Mouse (Mus musculus): ENCODE measurements around the gene Hoxb2. TPM values are rescaled to one million over a fixed set of nuclear protein-coding genes. Genes with fewer than 3 reads are reported as not detected.

Hoxb2 gene
- polyA plus RNA-seq, 1 experiment from 2014 or later = 45.2 TPM

GRCm38 (mm10) chr11:96313806-96314428, 36.4 kb upstream of the Hoxb2 start:
- no peak for DNase-seq (ENCODE audit: low read depth, low spot score)
- no peaks in the 10 kb centered on the region for H3K27me3 ChIP-seq
- in situ Hi-C loops (cut with MboI; ENCODE audit: low pct_unique_long_range_greater_than_20kb) = loop anchor here (5.0 kb wide), 1 partner anchor 38 kb away; the partner anchor contains the start of gene Hoxb2
- no peak for TF ChIP-seq CTCF (IDR thresholded peaks at IDR 0.05)
- ChIA-PET POLR2A (interaction anchor here (1.0 to 32.9 kb wide), 9 partner anchors 20 to 428 kb away, joined by 3 to 1274 read pairs (median 6); partner anchors contain the start of genes Hoxb5, Hoxb6, Hoxb7 and Hoxb8), CTCF (interaction anchor here (0.9 to 2.3 kb wide), 7 partner anchors 9 to 306 kb away, joined by 3 to 7 read pairs (median 4); no protein-coding TSS in a partner anchor)
- ATAC-seq = no peak

- no peaks in the 10 kb centered on the region for H3K27me3 ChIP-seq
- ChIA-PET POLR2A (interaction anchor here (1.0 to 32.9 kb wide), 8 partner anchors 25 to 427 kb away, joined by 3 to 1274 read pairs (median 4); partner anchors contain the start of genes Hoxb5, Hoxb6, Hoxb7 and Hoxb8), CTCF (interaction anchor here (1.4 to 3.7 kb wide), 5 partner anchors 13 to 232 kb away, joined by 3 to 16 read pairs (median 6); no protein-coding TSS in a partner anchor)
- in situ Hi-C loops (cut with MboI; ENCODE audit: low pct_unique_long_range_greater_than_20kb) = loop anchor here (5.0 kb wide), 1 partner anchor 37 kb away; the partner anchor contains the start of gene Hoxb2
- no peak for TF ChIP-seq CTCF (IDR thresholded peaks at IDR 0.05)
- no peak for DNase-seq (ENCODE audit: low read depth, low spot score)
- no peak for ATAC-seq
These were observed 35.5 kb upstream of the Hoxb2 start for GRCm38 (mm10) chr11:96314671-96315343.

- no peak for ATAC-seq
- ChIA-PET POLR2A (interaction anchor here (0.6 to 32.9 kb wide), 6 partner anchors 27 to 230 kb away, joined by 3 to 1274 read pairs (median 4); partner anchors contain the start of genes Hoxb5, Hoxb6, Hoxb7 and Hoxb8), CTCF (interaction anchor here (1.4 to 3.7 kb wide), 4 partner anchors 13 to 231 kb away, joined by 3 to 16 read pairs (median 5); no protein-coding TSS in a partner anchor)
- in situ Hi-C loops (cut with MboI; ENCODE audit: low pct_unique_long_range_greater_than_20kb) = no loop called here
- no peak for DNase-seq (ENCODE audit: low read depth, low spot score)
- no peak for TF ChIP-seq CTCF (IDR thresholded peaks at IDR 0.05)
- H3K27me3 ChIP-seq = no peaks in the 10 kb centered on the region
These were observed 35.0 kb upstream of the Hoxb2 start for GRCm38 (mm10) chr11:96315344-96315681.

- no peaks in the 10 kb centered on the region for H3K27me3 ChIP-seq
- CTCF ChIA-PET = interaction anchor here (0.9 to 3.7 kb wide), 6 partner anchors 15 to 419 kb away, joined by 3 to 16 read pairs (median 3); no protein-coding TSS in a partner anchor
- in situ Hi-C loops (cut with MboI; ENCODE audit: low pct_unique_long_range_greater_than_20kb) = no loop called here
- no peak for TF ChIP-seq CTCF (IDR thresholded peaks at IDR 0.05)
- no peak for ATAC-seq
- POLR2A ChIA-PET = interaction anchor here (0.7 to 32.9 kb wide), 10 partner anchors 12 to 238 kb away, joined by 3 to 1274 read pairs (median 5); partner anchors contain the start of genes Hoxb5, Hoxb6, Hoxb7 and Hoxb8
- DNase-seq (ENCODE audit: low read depth, low spot score) = no peak
These were observed 33.4 kb upstream of the Hoxb2 start for GRCm38 (mm10) chr11:96316696-96317607.

DNA sequence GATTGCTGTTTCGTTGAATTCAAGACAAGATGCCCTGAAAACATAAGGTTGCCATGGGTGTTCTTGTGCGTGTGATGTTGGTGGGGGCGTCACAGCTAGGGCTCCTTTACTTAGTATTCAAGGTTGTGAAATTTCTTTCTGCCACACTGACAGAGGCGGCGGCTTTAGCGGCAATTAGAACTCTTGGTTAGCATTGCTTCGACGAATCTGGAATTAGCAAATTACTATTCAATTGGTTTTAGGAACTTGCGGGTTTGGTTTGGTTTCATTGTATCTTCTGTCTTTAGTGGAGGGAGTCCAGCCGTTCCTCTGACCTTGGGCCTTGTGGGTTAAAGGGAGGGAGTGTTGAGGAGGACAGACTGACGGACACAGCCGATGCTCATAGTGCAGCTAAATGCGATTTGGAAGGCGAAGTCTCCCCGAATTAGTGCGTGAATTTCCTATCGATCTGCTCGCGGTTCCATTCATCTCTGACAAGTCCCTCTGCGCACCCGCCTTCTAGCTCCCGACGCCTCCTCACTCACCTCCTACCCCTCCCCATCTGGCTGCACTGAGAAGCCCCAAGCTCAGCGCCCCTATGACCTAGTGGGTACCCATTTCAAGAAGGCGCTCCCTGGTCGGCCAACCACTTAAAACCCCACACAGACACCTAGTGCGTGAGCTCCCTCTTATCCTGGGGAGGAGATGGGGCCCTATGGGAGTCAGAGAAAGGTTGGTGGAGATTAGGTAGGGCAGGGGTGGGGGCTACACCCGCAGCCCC, 32.5 kb upstream of the Hoxb2 start, which contains the start of gene Hoxb4:
Hoxb4 (plus strand) TSS at position 660 of the 760 bp plus-strand sequence.
- ATAC-seq = no peak
- no peak for DNase-seq (ENCODE audit: low read depth, low spot score)
- POLR2A ChIA-PET = interaction anchor here (0.6 to 32.9 kb wide), 9 partner anchors 19 to 226 kb away, joined by 3 to 1274 read pairs (median 5); partner anchors contain the start of genes Hoxb5, Hoxb6, Hoxb7 and Hoxb8
- in situ Hi-C loops (cut with MboI; ENCODE audit: low pct_unique_long_range_greater_than_20kb) = no loop called here
- no peaks in the 10 kb centered on the region for H3K27me3 ChIP-seq
- TF ChIP-seq CTCF (IDR thresholded peaks at IDR 0.05) = no peak
- CTCF ChIA-PET = interaction anchor here (0.9 to 3.7 kb wide), 3 partner anchors 21 to 90 kb away, joined by 3 to 16 read pairs (median 3); no protein-coding TSS in a partner anchor

- ChIA-PET CTCF (interaction anchor here (3.7 kb wide), 1 partner anchor 37 kb away, joined by 16 read pairs; no protein-coding TSS in a partner anchor), POLR2A (interaction anchor here (0.6 to 32.9 kb wide), 7 partner anchors 19 to 225 kb away, joined by 4 to 1274 read pairs (median 6); partner anchors contain the start of genes Hoxb5, Hoxb6, Hoxb7 and Hoxb8)
- no peak for ATAC-seq
- in situ Hi-C loops (cut with MboI; ENCODE audit: low pct_unique_long_range_greater_than_20kb) = no loop called here
- no peak for TF ChIP-seq CTCF (IDR thresholded peaks at IDR 0.05)
- DNase-seq (ENCODE audit: low read depth, low spot score) = no peak
- no peaks in the 10 kb centered on the region for H3K27me3 ChIP-seq
These were observed 31.8 kb upstream of the Hoxb2 start for GRCm38 (mm10) chr11:96318368-96319070.

DNA sequence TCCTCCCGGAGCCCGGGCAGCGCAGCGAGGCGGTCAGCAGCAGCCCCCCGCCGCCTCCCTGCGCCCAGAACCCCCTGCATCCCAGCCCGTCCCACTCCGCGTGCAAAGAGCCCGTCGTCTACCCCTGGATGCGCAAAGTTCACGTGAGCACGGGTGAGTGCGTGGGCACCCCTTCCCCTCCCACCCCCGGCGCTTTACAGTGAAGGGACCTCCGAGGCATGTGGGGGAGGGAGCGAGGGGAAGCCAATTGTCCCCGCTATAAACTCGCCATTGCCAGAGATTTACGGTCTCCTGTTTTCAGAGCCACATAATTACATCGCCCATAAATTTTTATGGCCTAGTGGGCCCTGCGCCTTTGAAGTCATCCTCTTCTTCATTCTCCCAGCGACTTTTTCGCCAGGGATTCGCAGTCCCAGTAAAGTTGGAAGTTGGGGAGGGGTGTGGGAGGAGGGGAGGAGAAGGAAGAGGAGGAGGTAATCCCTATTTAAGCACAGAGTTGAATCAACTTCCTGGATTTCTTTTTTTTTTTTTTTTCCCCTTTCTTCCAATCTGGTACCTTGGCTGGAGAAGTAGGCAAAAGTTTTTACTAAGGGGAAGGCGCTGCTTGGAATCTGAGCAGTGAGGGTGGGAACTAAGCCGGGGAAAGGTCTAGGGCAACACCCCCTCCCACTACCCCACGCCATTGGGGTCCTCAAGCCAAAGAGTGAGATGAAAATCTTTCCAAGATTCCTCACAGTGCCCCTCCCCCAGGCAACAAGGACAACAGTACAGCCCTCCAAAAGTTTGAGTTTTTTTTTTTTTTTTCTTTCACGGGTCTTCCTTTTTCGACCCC, 31.0 kb upstream of the Hoxb2 start:
- CTCF ChIA-PET = no interaction called here
- POLR2A ChIA-PET = interaction anchor here (0.9 to 8.5 kb wide), 3 partner anchors 12 to 421 kb away, joined by 3 to 92 read pairs (median 28); partner anchors contain the start of gene Hoxb5
- H3K27me3 ChIP-seq = no peaks in the 10 kb centered on the region
- DNase-seq (ENCODE audit: low read depth, low spot score) (peak; percentile 81), ATAC-seq (peak; percentile 31)
- no peak for TF ChIP-seq CTCF (IDR thresholded peaks at IDR 0.05)
- in situ Hi-C loops (cut with MboI; ENCODE audit: low pct_unique_long_range_greater_than_20kb) = no loop called here

DNA sequence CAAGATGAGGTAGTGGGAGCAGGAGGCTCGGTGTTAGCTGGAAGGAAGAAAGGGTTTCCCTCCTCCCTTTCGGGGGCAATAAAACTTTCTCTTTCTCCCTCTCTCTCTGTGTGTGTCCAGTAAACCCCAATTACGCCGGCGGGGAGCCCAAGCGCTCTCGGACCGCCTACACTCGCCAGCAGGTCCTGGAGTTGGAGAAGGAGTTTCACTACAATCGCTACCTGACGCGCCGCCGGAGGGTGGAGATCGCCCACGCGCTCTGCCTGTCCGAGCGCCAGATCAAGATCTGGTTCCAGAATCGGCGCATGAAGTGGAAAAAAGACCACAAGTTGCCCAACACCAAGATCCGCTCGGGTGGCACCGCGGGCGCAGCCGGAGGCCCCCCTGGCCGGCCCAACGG, 30.4 kb upstream of the Hoxb2 start:
- CTCF ChIA-PET = no interaction called here
- no peaks in the 10 kb centered on the region for H3K27me3 ChIP-seq
- ATAC-seq (peak; percentile 4), DNase-seq (ENCODE audit: low read depth, low spot score) (no peak)
- no peak for TF ChIP-seq CTCF (IDR thresholded peaks at IDR 0.05)
- POLR2A ChIA-PET = interaction anchor here (0.9 to 8.5 kb wide), 3 partner anchors 12 to 420 kb away, joined by 3 to 92 read pairs (median 28); partner anchors contain the start of gene Hoxb5
- in situ Hi-C loops (cut with MboI; ENCODE audit: low pct_unique_long_range_greater_than_20kb) = no loop called here

Data from Patski (cell line).